Mouse (Mus musculus) mesoderm, embryonic 11.5 days (tissue): ENCODE measurements around the gene Fam13a.

ENCODE experiments used
- DNase-seq: peaks from one replicate; pipeline ENCODE4 v3.0.0-alpha.2; 2012; ENCODE audit warnings: low read depth, low spot score

Gene Fam13a

GRCm38 (mm10) chr6:59024164-59024724, at the start of gene Fam13a:
Fam13a (minus strand) TSS chr6:59024549.
- peak; percentile 92 for DNase-seq

DNA sequence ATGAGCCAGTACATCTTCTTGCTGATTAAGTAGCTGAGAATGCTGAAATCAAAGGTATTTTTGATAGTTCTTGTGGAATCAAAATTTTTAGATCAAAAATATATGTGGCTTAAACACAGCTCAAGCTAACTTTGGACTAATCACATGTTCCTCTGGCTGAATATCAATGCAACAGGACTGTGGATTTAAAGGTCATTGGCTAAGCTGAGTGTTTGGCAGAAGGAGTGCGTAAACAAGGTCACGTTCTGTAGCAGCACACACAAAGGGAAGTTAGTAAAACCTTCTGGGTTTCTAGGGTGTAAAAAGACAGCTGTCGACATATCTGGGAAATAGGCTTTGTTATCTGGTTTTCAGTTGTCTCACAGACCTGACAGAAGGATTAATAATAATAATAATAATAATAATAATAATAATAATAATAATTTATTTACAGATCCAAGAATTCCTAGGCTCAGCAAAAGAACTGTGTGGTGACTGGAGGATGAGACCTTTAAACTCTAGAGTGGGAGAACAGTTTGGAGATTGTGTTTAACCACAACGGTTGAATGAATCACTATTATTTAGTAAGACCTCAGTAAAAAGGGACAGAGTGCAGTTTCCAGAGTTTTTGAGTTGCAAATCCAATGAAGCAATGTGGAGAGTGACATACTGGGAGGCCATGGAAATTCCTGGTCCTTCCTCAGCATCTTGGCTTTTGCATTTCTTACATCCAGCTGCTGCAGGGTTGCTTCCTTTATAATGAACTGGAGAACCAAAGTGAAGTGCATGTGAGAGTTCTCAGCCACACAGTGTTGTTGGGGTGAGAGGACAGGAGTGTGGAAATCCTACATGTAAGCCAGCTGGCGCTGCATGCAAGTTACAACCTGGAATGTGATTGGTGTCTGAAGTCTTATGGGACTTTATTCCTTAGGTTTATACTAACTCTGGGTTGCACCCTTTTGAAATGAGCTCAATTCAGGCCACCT, 48.0 kb upstream of the Fam13a start:
- DNase-seq = no peak

- no peak for DNase-seq
Measured at GRCm38 (mm10) chr6:59071691-59072090, 47.3 kb upstream of the Fam13a start.

GRCm38 (mm10) chr6:59068187-59068586, 43.8 kb upstream of the Fam13a start:
- no peak for DNase-seq

- DNase-seq = no peak
Measured at GRCm38 (mm10) chr6:59064440-59064839, 40.1 kb upstream of the Fam13a start.

GRCm38 (mm10) chr6:59053232-59053631, 28.9 kb upstream of the Fam13a start:
- no peak for DNase-seq

DNA sequence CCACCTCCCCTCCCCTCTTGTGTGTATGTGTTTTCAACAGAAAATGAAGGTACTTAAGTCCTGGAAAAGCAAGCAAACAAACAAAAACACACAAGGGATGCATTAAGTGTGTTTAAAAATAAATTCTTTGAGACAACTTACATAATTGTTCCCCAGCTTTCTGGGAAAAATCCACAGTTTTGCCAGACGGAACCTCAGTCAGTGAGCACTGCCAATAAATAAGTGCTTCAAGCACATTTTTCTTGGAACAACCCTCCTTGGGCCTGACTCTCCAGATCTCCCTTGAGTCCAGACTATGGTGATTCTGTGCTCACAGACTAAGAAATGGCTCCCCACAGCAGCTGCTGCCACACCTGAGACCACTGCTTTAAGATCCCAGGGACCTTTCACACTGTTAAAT, 15.4 kb upstream of the Fam13a start:
- DNase-seq = no peak

GRCm38 (mm10) chr6:59032748-59033147, 8.4 kb upstream of the Fam13a start:
- no peak for DNase-seq

GRCm38 (mm10) chr6:59031539-59031938, 7.2 kb upstream of the Fam13a start:
- no peak for DNase-seq

DNA sequence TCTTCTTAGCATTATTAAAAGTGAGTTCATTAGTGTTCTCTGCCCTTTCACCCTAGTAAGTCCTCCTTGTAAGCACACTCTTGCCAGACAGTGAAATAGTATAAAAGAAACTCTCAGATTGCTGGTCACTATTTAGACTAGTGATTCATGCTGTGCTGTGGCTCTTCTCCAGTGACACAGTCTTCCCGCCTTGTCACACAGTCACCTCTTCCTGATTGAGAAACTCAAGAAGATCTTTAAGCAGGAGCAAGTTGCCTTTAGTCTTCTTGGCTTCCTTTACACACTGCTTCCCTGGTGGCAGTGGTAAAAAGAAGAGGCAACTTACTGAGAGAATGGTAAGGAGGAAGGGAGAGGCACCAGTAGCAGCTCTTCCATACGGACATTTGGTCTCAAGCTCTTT, 6.3 kb upstream of the Fam13a start:
- DNase-seq = no peak

DNA sequence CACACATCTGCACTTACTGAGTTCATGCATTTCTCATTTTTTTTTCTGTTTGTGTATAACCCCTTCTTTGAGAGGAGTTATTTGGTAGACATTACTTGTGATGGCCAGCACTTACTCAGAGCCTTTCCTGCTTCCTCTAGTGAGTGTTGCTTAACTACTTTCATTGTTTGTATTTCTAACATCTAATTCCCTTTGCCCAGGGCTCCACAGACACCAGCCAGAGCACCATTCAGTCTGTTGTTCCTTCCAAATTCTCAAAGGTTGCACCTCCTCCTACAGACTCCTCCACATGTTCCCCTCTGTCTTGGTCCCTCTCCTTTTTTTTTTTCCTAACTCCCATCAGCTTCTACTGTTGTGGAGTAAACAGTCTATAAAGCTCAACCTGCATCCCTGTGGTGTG, 5.7 kb upstream of the Fam13a start:
- no peak for DNase-seq

- DNase-seq = no peak
Measured at GRCm38 (mm10) chr6:59028871-59029270, 4.5 kb upstream of the Fam13a start.

GRCm38 (mm10) chr6:59024806-59025205, 457 bp upstream of the Fam13a start:
- no peak for DNase-seq

DNA sequence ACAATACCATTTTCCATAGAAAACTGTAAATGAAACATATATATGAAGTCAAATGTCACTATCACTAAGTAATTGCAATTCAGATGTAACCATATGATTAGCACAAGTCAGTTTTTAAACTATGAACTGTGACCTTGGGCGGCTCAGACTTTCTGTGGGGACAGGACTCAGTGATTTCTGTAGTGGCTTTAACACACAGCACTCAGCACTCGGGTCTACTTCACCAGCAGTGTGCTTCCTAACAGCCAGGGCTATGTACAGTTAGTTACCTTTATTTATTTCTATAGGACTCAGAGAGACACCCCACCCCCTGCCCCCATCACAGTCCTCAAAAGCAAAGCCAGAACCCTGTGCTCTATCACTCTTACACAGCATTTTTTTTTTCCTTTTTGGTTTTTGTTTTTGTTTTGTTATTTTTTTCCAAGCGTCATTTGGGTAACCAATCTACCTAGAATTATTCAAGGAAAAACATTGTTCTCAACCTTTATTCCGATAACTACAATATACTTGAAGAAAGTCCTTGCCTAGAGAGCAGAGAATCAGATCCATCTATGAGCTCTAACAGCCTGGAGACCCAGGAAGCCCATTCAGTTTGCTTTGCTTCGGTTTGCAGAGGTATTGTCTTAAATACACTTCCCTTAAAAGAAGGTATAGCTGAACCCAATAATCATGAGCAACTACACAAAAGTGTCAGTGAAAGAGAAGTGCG, 740 bp downstream of the Fam13a start:
- no peak for DNase-seq

- no peak for DNase-seq
Measured at GRCm38 (mm10) chr6:59022621-59023020, 1.7 kb downstream of the Fam13a start.

- DNase-seq = peak; percentile 5
Measured at GRCm38 (mm10) chr6:59020346-59020745, 4.0 kb downstream of the Fam13a start.

DNA sequence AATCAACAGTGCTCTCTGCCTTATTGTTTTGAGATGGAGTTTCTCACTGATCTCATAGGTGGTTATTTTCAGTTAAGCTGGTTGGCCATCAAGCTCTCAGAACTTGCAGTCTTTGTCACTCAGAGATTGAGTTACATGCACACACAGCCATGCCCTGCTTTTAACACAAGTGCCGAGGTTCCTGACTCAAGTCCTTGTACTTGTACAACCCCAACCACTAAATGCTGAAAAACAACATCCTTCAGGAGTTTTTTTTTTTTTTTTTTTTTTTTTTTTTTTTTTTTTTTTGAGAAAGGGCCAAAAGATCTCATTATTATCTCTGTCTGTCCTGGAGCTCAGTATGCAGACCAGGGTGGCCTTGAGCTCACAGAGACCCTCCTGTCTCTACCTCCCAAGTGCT, 4.5 kb downstream of the Fam13a start:
- no peak for DNase-seq

GRCm38 (mm10) chr6:59016336-59016832, 8.0 kb downstream of the Fam13a start:
- no peak for DNase-seq

DNA sequence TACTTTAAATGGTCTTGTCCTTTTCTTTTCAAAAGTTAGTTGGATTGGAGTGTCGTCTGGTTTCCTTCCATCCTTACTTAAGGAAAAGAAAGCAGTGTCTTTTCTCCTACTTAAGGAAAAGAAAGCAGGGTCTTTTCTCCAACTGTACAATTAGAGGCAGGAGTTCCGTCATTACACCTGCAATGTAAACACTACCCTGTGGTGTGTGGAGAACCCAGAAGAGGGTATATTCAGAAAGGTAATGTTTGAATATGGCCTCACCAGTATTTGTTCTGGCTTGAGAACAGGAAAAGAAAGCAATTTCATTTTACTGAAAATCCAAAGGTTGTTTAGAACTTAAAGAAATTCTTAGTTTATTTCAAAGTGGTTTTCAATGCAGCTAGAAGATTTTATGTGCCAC, 9.6 kb downstream of the Fam13a start:
- DNase-seq = no peak

DNA sequence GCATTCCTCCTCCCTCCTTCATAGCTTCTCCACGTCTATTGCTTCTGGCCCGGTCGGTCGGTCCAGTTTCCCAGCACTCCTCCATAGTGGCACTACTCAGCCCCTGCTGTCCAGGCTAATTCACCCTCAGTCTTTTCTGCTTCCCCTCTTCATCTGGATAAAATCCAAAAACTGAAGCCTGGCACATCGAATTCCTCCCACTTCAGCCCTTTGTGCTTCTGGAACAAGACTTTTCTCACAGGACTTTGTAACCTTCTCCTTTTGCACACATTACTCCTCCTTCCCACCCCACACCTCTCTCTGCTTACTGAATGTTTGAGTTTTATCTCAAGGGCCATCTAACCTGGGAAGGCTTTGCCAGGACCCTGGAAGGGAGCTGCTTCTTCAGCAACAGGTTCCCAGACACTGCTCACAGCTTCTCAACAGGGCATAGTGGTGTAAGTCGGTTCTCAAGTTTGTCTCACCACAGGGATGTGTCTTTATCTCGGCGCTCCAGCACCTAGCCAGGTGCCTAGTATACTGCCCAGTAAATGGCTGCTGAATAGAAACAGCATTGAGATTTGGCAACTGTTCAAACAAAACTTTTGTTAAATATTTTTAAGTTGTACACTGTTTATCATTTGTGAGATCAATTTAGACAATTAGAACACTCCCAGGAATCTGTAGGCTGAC, 10.1 kb downstream of the Fam13a start:
- no peak for DNase-seq

GRCm38 (mm10) chr6:59010792-59011191, 13.6 kb downstream of the Fam13a start:
- DNase-seq = no peak

GRCm38 (mm10) chr6:59004630-59005029, 19.7 kb downstream of the Fam13a start:
- DNase-seq = no peak
